Mouse (Mus musculus) liver, adult 2 months (tissue): Measurements from ENCODE around the gene Yy2. TPM values are rescaled to one million over a fixed set of nuclear protein-coding genes. Genes with fewer than 3 reads are reported as not detected.

Experiments
- DNase-seq: peaks from one replicate; pipeline ENCODE4 v3.0.0-alpha.2; 2011; ENCODE audit warnings: low read depth, low spot score; ENCODE audit errors: extremely low read depth
- H3K27ac ChIP-seq: fragments of 200-500 bp; replicated peaks from 2 replicates; pipeline ENCODE4 v1.5.1; 2012; ENCODE audit warnings: low read depth, mild to moderate bottlenecking, control low read depth, inconsistent platforms, low read length; ENCODE audit not compliant: insufficient read depth
- H3K27me3 ChIP-seq: fragments of 200-500 bp; 2 replicates; pipeline ENCODE4 v1.6.1; 2012; ENCODE audit warnings: mild to moderate bottlenecking, moderate library complexity, low read length, inconsistent platforms; ENCODE audit not compliant: control insufficient read depth, insufficient read depth
- H3K36me3 ChIP-seq: fragments of 200-500 bp; 2 replicates; pipeline ENCODE4 v1.6.1; 2012; ENCODE audit warnings: low read length, inconsistent platforms; ENCODE audit not compliant: control insufficient read depth, insufficient read depth
- H3K4me1 ChIP-seq: fragments of 200-500 bp; 2 replicates; pipeline ENCODE4 v1.6.1; 2011; ENCODE audit warnings: low read length; ENCODE audit not compliant: control insufficient read depth, insufficient read depth
- H3K4me3 ChIP-seq: fragments of 200-500 bp; 2 replicates; pipeline ENCODE4 v1.5.1; 2011; ENCODE audit warnings: low read depth, mild to moderate bottlenecking, control low read depth, low read length, moderate library complexity; ENCODE audit not compliant: insufficient read depth
- H3K79me2 ChIP-seq: fragments of 200-500 bp; 2 replicates; pipeline ENCODE4 v1.6.1; 2012; ENCODE audit warnings: inconsistent platforms, mild to moderate bottlenecking, low read length, moderate library complexity; ENCODE audit not compliant: control insufficient read depth, insufficient read depth
- H3K9ac ChIP-seq: fragments of 200-500 bp; 2 replicates; pipeline ENCODE4 v1.6.1; 2012; ENCODE audit warnings: low read depth, mild to moderate bottlenecking, control low read depth, inconsistent platforms, low read length
- CTCF ChIP-seq: fragments of 200-500 bp; IDR thresholded peaks from 2 replicates; pipeline ENCODE4 v1.5.1; 2011; ENCODE audit warnings: low read depth, low read length, control low read depth
- POLR2A ChIP-seq: fragments of 200-500 bp; IDR thresholded peaks from 2 replicates; pipeline ENCODE4 v1.6.1; 2011; ENCODE audit warnings: low read length, control low read depth; ENCODE audit not compliant: insufficient read depth; ENCODE audit errors: extremely low read depth
- WGBS: fragments of 180-500 bp; shearing (Covaris S2); methylation state at CpG from one replicate; pipeline ENCODE4 v1.1.7; 2018; 5-methylcytosine and 5-hydroxymethylcytosine counted together
- polyA plus RNA-seq: library from polyadenylated mRNA; depleted of rRNA; stranded (reverse); fragments of >200 nt; gene quantifications from 2 replicates; pipeline ENCODE4 v1.2.3, GENCODE M21; 2012
- total RNA-seq: library from RNA; depleted of rRNA; stranded (reverse); fragments of >200 nt; gene quantifications from 2 replicates; pipeline ENCODE4 v1.2.3, GENCODE M21; 2014

Yy2 gene
- total and polyA plus RNA-seq, 2 experiments = 1.3 TPM; not detected in 1

DNA sequence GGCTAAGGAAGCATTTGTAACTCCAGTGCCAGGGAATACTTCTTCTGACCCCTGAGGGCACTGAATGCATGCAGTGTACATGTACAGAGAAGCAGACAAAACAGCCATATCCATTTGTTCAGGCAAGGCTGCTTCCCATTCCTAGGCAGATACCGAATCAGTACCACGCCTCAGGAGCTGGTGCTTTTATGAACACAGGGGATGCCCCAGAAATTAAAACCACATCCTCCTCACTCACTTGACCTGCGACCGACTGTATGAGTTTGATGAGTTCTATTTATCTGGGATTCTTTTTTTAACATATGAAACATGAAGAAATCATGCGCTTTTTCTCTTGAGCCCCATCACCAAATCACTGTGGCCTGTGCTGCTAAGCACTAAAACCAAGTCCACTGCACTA lies 28.0 kb upstream of the Yy2 start:
- H3K27me3 ChIP-seq = no peaks in the 10 kb centered on the region
- H3K27ac ChIP-seq = no peak overlapping the region
- DNase-seq = no peak
- peaks cover 4% of the 10 kb centered on the region; the same call in 1 of the 2 replicates for H3K79me2 ChIP-seq
- H3K4me3 ChIP-seq = no peak overlapping the region
- WGBS = 75% methylated on average over 5 of the region's 5 CpGs
- H3K9ac ChIP-seq = no peak overlapping the region
- no peaks in the 10 kb centered on the region for H3K36me3 ChIP-seq
- TF ChIP-seq POLR2A = no peak
- TF ChIP-seq CTCF = no peak
- 0 out of 2 replicates have a peak, but pooled peaks cover 2% of the 10 kb centered on the region for H3K4me1 ChIP-seq

DNA sequence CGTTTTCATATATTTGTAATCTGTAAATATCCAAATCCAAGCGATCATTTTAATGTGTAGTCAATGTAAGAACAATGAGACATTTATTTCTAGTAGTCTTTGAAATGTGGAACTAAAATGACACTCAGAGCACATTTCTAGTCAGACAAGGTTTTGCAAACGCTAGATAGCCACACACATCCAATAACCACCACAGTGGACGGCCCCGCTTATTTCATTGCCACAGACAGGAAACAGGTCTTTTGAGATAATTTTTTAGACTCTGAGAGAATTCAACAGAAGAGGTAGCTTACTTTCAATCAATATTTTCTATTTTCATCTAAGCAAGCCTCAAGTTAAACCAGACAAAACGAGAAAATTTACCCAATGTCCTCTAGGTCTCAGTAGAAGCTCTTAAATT lies 27.1 kb upstream of the Yy2 start:
- Histone ChIP-seq H3K9ac (no peak overlapping the region), H3K4me3 (no peak overlapping the region), H3K36me3 (no peaks in the 10 kb centered on the region), H3K4me1 (0 out of 2 replicates have a peak, but pooled peaks cover 2% of the 10 kb centered on the region), H3K27me3 (no peaks in the 10 kb centered on the region), H3K79me2 (peaks cover 4% of the 10 kb centered on the region; the same call in 1 of the 2 replicates), H3K27ac (no peak overlapping the region)
- TF ChIP-seq CTCF = no peak
- TF ChIP-seq POLR2A = no peak
- no peak for DNase-seq
- WGBS = 73% methylated on average over 6 of the region's 6 CpGs

DNA sequence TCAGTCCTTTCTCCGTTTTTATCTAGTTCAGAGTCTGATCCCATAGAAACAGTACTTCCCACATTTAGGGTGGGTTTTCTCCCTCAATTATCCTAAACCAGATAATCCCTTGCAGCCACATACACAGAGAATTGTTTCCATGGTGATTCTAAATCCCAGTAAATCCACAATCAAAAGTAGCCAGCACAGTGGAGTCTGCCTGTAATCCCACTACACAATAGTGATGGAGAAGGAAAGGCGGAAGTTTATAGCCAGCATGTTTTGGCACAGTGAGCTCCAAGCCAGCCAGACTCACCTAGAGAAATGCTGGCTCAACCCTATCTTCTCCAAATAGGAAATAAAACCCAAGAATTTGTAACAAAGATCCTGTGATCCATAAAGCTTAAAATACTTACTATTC lies 25.8 kb upstream of the Yy2 start:
- 0 out of 2 replicates have a peak, but pooled peaks cover 2% of the 10 kb centered on the region for H3K4me1 ChIP-seq
- WGBS = 88% methylated on average over 2 of the region's 2 CpGs
- H3K36me3 ChIP-seq = no peaks in the 10 kb centered on the region
- no peak for TF ChIP-seq POLR2A
- no peak for TF ChIP-seq CTCF
- H3K27me3 ChIP-seq = no peaks in the 10 kb centered on the region
- H3K9ac ChIP-seq = no peak overlapping the region
- H3K4me3 ChIP-seq = no peak overlapping the region
- H3K27ac ChIP-seq = no peak overlapping the region
- no peak for DNase-seq
- H3K79me2 ChIP-seq = peaks cover 4% of the 10 kb centered on the region; the same call in 1 of the 2 replicates

DNA sequence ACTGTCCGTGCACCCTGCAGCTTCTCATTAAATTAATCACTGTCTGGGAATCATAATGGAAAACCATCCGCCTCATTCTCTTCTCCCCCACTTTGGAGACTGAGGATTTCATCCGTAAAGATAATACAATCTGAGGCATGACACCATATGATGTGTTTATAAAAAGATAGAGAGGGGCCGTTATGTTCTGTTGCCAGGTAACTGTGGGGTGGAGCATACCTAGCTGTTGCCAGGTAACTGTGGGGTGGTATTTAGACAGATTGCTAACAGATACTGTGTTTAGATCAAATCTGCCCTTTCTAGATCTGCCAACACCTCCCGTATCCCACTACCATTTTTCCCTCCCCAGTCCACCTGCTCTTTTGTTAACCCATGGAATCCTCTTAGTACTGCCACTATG lies 18.2 kb upstream of the Yy2 start:
- H3K27ac ChIP-seq = no peak overlapping the region
- no peak overlapping the region for H3K9ac ChIP-seq
- H3K4me1 ChIP-seq = no peaks in the 10 kb centered on the region
- H3K79me2 ChIP-seq = no peaks in the 10 kb centered on the region
- no peaks in the 10 kb centered on the region for H3K36me3 ChIP-seq
- 89% methylated on average over 5 of the region's 5 CpGs for WGBS
- no peak for TF ChIP-seq CTCF
- TF ChIP-seq POLR2A = no peak
- H3K4me3 ChIP-seq = no peak overlapping the region
- DNase-seq = no peak
- H3K27me3 ChIP-seq = no peaks in the 10 kb centered on the region

DNA sequence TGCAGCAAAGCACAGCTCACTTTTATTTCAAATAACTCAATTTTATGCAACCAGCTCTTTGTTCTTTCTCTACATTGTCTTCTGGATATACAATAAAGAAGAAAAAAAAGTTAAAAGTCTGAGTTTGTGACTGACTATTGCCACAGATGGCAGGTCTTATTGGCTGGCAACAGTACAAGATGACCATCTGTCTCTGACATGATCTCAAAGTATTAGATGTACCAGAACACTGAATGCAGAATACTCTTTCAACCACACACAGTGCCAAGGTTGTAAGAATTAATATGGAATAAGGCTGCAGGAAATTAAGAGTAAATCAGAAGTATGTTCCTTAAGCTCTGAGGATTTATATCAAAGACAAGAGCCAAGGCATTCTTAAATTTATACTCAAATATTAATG lies 17.6 kb upstream of the Yy2 start:
- H3K4me3 ChIP-seq = no peak overlapping the region
- no peak for DNase-seq

DNA sequence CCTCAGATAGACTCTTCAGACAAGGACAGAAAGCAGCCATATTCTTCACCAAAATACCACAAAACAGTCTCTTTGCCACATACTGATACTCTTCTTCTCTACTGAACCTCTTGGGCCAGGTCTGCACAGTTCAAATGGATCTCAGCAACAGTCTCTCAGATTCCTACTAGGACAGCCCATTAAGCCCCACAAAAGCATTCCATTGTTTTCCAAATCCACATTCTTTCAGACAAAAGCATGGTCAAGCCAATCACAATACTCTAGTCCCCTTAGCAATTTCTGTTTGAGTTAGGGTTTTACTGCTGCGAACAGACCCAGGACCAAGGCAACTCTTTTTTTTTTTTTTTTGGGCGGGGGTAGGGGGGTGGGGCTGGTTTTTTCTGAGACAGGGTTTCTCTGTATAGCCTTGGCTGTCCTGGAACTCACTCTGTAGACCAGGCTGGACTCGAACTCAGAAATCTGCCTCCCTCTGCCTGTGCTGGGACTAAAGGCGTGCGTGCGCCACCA lies 10.4 kb upstream of the Yy2 start:
- Histone ChIP-seq H3K4me1 (no peaks in the 10 kb centered on the region), H3K4me3 (no peak overlapping the region), H3K27me3 (no peaks in the 10 kb centered on the region), H3K9ac (no peak overlapping the region), H3K79me2 (no peaks in the 10 kb centered on the region), H3K36me3 (no peaks in the 10 kb centered on the region; the same call in 1 of the 2 replicates), H3K27ac (no peak overlapping the region)
- no peak for DNase-seq
- TF ChIP-seq POLR2A (no peak), CTCF (no peak)
- 93% methylated on average over 6 of the region's 6 CpGs for WGBS

More for the DNA sequence above, 17.6 kb upstream of the Yy2 start:
- no peaks in the 10 kb centered on the region for H3K79me2 ChIP-seq
- no peak overlapping the region for H3K27ac ChIP-seq
- TF ChIP-seq CTCF (no peak), POLR2A (no peak)
- no peaks in the 10 kb centered on the region for H3K36me3 ChIP-seq
- H3K4me1 ChIP-seq = no peaks in the 10 kb centered on the region
- no peak overlapping the region for H3K9ac ChIP-seq
- H3K27me3 ChIP-seq = no peaks in the 10 kb centered on the region
